Mouse (Mus musculus) heart, embryonic 10.5 days (tissue): ENCODE data around the gene Bub1b. TPM values are rescaled to one million over a fixed set of nuclear protein-coding genes. Genes with fewer than 3 reads are reported as not detected.
"Not testable (repeated sequence)": the region's sequence is repeated elsewhere in the genome, so short reads cannot be mapped to it uniquely, and the experiment has no call there.

Experiments used
- DNase-seq: peaks from one replicate; pipeline ENCODE4 v3.0.0-alpha.2; 2017; ENCODE audit warnings: low spot score
- H3K27ac ChIP-seq: fragments of 300-500 bp; sonication (generic); 2 replicates; pipeline ENCODE4 v1.5.1; 2016; ENCODE audit warnings: mild to moderate bottlenecking
- H3K27me3 ChIP-seq: fragments of 300-500 bp; sonication (generic); 2 replicates; pipeline ENCODE4 v1.6.1; 2016; ENCODE audit warnings: mild to moderate bottlenecking; ENCODE audit not compliant: poor library complexity, insufficient read depth, severe bottlenecking
- H3K36me3 ChIP-seq: fragments of 300-500 bp; sonication (generic); 2 replicates; pipeline ENCODE4 v1.6.1; 2016; ENCODE audit warnings: mild to moderate bottlenecking, moderate library complexity
- H3K4me1 ChIP-seq: fragments of 300-500 bp; sonication (generic); 2 replicates; pipeline ENCODE4 v1.6.1; 2016; ENCODE audit warnings: mild to moderate bottlenecking
- H3K4me3 ChIP-seq: fragments of 300-500 bp; sonication (generic); 2 replicates; pipeline ENCODE4 v1.5.1; 2016; ENCODE audit warnings: mild to moderate bottlenecking, moderate library complexity
- H3K9me3 ChIP-seq: fragments of 300-500 bp; sonication (generic); 2 replicates; pipeline ENCODE4 v1.6.1; 2016; ENCODE audit warnings: mild to moderate bottlenecking, moderate library complexity
- WGBS: fragments of 180-500 bp; shearing (Covaris S2); methylation state at CpG from one replicate; pipeline ENCODE4 v1.1.7; 2016; 5-methylcytosine and 5-hydroxymethylcytosine counted together
- polyA plus RNA-seq: library from polyadenylated mRNA; unstranded; fragments of >200 nt; fragmentation: Nextera tagmentation; extraction: Ambion mirVana; gene quantifications from 2 replicates; pipeline ENCODE4 v1.2.1, GENCODE M21; 2016

Gene Bub1b
- polyA plus RNA-seq, 1 experiment from 2014 or later, result 101 TPM

DNA sequence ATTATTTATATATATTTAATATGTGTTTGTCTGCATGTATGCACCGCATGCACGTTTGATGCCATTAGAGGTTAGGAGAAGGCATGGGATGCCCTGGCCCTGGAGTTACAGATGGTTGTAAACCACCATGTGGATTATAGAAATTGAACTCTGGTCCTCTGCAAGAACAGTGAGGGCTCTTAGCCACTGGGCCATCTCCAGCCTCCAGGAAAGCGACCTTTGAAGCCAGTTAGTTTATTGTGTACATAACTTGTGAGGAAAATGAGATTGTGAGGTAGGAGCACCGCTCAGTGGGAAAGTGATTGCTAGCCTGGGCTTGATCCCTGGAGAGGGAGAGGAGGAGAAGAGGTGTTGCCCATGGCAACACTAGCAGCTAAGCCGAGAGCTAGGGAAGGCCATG is 39.2 kb downstream of the Bub1b start:
- Histone ChIP-seq H3K4me1 (peaks cover 10% of the 10 kb centered on the region; the same call in 1 of the 2 replicates), H3K9me3 (no peaks in the 10 kb centered on the region), H3K4me3 (no peak overlapping the region), H3K36me3 (peaks cover 94% of the 10 kb centered on the region), H3K27me3 (no peaks in the 10 kb centered on the region), H3K27ac (no peak overlapping the region)
- no peak for DNase-seq
- WGBS, result 87% methylated on average over 5 of the region's 5 CpGs

- Histone ChIP-seq H3K27ac (no peak overlapping the region), H3K4me3 (no peak overlapping the region), H3K36me3 (peaks cover 95% of the 10 kb centered on the region), H3K4me1 (peaks cover 10% of the 10 kb centered on the region; the same call in 1 of the 2 replicates), H3K27me3 (no peaks in the 10 kb centered on the region), H3K9me3 (no peaks in the 10 kb centered on the region)
- DNase-seq, result no peak
- WGBS, result 40% methylated on average over 8 of the region's 8 CpGs
Observed at GRCm38 (mm10) chr2:118637888-118638526, 40.0 kb downstream of the Bub1b start.

DNA sequence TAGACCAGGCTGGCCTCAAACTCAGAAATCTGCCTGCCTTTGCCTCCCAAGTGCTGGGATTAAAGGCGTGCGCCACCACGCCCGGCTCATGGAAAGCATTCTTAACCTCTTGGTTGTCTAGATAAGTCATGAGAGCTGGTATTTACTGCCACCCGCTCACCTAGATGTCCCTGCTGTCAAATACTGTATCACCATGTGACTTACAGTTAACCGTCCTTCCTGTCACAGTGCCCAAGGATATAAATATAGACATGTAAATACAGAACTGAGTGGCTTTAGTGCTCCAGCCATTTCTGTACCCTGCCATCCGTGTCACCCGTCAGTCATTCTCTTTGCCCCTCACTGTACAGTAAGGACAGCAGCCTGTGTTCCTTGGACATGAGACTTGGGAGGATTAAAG is 40.7 kb downstream of the Bub1b start:
- H3K4me3 ChIP-seq, result no peak overlapping the region
- DNase-seq, result no peak
- H3K4me1 ChIP-seq, result peaks cover 7% of the 10 kb centered on the region; the same call in 1 of the 2 replicates
- whole genome bisulfite sequencing, result 84% methylated on average over 8 of the region's 8 CpGs
- no peaks in the 10 kb centered on the region for H3K27me3 ChIP-seq
- H3K9me3 ChIP-seq, result no peaks in the 10 kb centered on the region
- H3K27ac ChIP-seq, result no peak overlapping the region
- peaks cover 96% of the 10 kb centered on the region for H3K36me3 ChIP-seq

GRCm38 (mm10) chr2:118641147-118641546 is 43.1 kb downstream of the Bub1b start:
- H3K4me1 ChIP-seq, result peaks cover 7% of the 10 kb centered on the region; the same call in 1 of the 2 replicates
- peaks cover 94% of the 10 kb centered on the region for H3K36me3 ChIP-seq
- 54% methylated on average over 2 of the region's 2 CpGs for WGBS
- no peaks in the 10 kb centered on the region for H3K9me3 ChIP-seq
- DNase-seq, result no peak
- no peak overlapping the region for H3K27ac ChIP-seq
- H3K27me3 ChIP-seq, result no peaks in the 10 kb centered on the region
- H3K4me3 ChIP-seq, result no peak overlapping the region

- H3K36me3 ChIP-seq, result peaks cover 84% of the 10 kb centered on the region
Observed at GRCm38 (mm10) chr2:118642431-118642830, 44.4 kb downstream of the Bub1b start.

DNA sequence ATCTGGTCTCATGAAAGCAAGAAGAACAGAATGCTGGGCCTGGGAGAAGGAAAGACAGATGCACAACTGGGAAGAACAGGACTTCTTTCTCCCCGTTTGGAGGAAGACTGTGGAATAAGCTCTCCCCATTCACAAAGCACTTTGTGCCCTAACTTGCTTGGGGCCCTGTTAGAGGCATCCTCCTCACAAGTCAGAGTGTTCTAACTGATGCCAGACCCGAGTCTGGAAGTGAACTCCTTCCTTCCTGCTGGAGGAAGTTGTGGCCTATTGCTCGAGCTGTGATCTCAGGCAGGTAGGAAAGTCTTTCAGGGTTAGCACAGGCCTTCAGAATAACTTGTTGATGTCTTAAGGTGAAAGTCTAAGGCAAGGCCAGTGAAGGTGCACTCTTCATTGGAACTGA is 44.9 kb downstream of the Bub1b start:
- Histone ChIP-seq H3K4me3 (no peak overlapping the region), H3K27ac (no peak overlapping the region), H3K4me1 (peaks cover 7% of the 10 kb centered on the region; the same call in 1 of the 2 replicates), H3K9me3 (no peaks in the 10 kb centered on the region), H3K36me3 (peaks cover 81% of the 10 kb centered on the region), H3K27me3 (no peaks in the 10 kb centered on the region)
- 67% methylated on average over 3 of the region's 3 CpGs for WGBS
- DNase-seq, result no peak

More at GRCm38 (mm10) chr2:118642431-118642830, 44.4 kb downstream of the Bub1b start:
- Histone ChIP-seq H3K27me3 (no peaks in the 10 kb centered on the region), H3K4me1 (peaks cover 7% of the 10 kb centered on the region; the same call in 1 of the 2 replicates), H3K27ac (no peak overlapping the region), H3K9me3 (no peaks in the 10 kb centered on the region), H3K4me3 (no peak overlapping the region)
- 89% methylated on average over 3 of the region's 3 CpGs for WGBS
- DNase-seq, result no peak

DNA sequence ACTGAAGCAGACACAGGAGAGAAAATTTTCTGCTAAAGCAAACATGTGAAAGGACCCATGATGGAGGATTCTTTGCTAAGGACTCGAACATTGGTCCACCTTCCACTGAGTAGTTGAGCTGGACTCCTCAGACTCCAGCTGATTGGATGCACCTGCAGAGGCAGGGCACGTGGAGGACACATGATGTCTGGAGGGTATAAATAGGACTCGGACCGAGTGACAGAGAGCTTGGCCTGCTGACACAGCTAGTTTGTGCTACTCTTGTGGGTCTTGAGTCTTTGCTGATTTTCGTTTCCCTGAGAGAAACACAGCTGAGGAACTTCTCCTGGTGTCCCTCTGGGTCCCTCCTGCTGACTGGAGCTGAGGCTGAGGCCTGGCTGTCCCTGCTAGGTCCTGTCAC is 48.7 kb downstream of the Bub1b start:
- H3K4me3 ChIP-seq, result no peak overlapping the region
- WGBS, result 76% methylated on average over 5 of the region's 5 CpGs
- H3K9me3 ChIP-seq, result no peaks in the 10 kb centered on the region
- no peak overlapping the region for H3K27ac ChIP-seq
- no peaks in the 10 kb centered on the region for H3K4me1 ChIP-seq
- H3K36me3 ChIP-seq, result peaks cover 49% of the 10 kb centered on the region
- no peaks in the 10 kb centered on the region for H3K27me3 ChIP-seq
- DNase-seq, result no peak

DNA sequence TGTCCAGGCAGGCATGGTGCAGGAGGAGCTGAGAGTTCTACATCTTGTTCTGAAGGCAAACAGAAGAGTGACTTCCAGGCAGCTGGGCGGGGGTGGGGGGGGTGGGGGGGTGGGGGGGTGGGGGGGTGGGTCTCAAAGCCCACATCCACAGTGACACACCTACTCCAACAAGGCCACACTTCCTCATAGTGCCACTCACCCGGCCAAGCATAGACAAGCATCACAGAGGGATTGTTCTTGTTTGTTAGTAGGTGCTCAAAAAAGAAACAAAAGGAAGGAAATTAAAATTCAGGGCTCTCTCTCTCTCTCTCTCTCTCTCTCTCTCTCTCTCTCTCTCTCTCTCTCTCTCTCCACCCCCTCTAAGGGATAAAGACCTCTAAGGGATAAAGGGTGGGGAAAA is 52.7 kb downstream of the Bub1b start:
- not testable (repeated sequence) for DNase-seq, H3K9me3 ChIP-seq, H3K27ac ChIP-seq, H3K4me3 ChIP-seq, H3K4me1 ChIP-seq, H3K27me3 ChIP-seq
- WGBS, result 61% methylated on average over 2 of the region's 2 CpGs
- peaks cover 11% of the 10 kb centered on the region; the same call in 1 of the 2 replicates for H3K36me3 ChIP-seq

DNA sequence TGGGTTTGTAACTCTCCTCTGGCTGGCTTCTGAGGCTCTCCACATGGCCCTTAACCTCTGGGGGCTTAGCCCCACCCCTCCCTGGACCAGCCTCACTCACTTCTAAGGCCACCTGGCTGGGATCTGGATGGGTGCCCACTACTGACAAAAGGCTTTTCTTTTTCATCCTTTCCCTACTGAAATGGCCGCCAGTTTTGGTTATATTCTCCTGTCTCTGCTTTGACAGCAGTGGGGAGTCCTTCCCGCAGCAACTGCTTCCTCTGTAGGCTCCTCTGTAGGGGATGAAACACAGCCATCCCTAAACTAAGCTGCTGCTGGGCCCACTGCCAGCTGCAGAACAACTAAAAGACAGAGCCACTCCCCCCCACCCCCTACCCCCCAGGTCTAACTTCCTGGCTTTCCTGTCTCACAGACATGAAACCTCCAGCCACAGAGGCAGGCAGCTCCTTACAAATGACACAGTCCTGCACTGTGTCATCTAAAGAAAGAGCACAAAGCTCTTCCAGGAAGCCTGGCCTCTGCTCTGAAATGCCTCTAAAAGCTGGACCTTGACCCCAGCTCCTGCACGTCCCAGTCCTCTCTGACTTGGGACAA is 58.8 kb downstream of the Bub1b start:
- WGBS, result 33% methylated on average over 3 of the region's 3 CpGs
- Histone ChIP-seq H3K9me3 (no peaks in the 10 kb centered on the region), H3K4me1 (peaks cover 42% of the 10 kb centered on the region), H3K4me3 (no peak overlapping the region), H3K27me3 (peaks cover 5% of the 10 kb centered on the region), H3K27ac (peak overlapping the region; percentile 25), H3K36me3 (no peaks in the 10 kb centered on the region)
- no peak for DNase-seq

GRCm38 (mm10) chr2:118658457-118658856 is 60.4 kb downstream of the Bub1b start:
- Histone ChIP-seq H3K4me1 (peaks cover 53% of the 10 kb centered on the region), H3K4me3 (no peak overlapping the region), H3K9me3 (no peaks in the 10 kb centered on the region), H3K27ac (peak overlapping the region; percentile 87; the same call in 1 of the 2 replicates), H3K27me3 (peaks cover 19% of the 10 kb centered on the region), H3K36me3 (no peaks in the 10 kb centered on the region)
- 36% methylated on average over 4 of the region's 4 CpGs for WGBS
- peak; percentile 92 for DNase-seq

DNA sequence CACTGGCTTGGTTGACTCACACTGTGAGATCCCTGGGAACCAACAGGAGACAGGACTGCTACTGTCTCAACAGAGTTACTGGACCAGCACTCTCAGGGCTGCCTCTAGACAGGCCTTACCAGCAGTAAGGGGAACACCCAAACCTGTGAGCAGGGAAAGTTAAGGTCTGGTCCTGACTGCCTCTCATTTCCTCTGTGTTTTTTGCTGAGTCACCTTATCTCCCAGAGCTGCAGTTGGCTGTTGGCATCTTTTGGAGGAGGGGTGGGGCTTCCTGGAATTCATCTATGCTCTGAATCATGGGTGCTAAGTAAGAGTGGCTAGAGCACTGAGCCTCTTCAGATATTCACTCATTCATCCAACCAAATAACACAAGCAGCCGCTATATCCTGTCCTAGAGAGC is 61.1 kb downstream of the Bub1b start:
- Histone ChIP-seq H3K4me3 (no peak overlapping the region), H3K4me1 (peaks cover 58% of the 10 kb centered on the region)

DNA sequence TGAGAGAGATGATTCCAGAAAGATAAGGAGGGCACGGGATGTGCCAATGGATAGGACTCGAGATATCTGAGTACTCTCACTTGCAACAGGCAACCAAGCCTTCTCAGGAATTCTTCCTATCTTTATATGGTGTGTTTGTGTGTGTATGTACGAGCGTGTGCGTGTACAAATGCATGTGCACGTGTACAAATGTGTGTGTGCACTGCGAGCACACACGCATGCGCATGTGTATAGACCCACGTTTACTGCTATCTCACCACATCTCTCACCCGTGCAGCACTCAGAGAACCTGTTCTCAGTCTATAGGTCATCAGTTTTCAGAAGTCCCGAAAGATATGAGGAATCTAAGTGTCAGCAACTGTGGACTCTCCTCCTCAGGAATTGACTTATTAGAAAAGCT is 61.5 kb downstream of the Bub1b start:
- Histone ChIP-seq H3K4me1 (peaks cover 58% of the 10 kb centered on the region), H3K4me3 (peak overlapping the region; percentile 59; the same call in 1 of the 2 replicates)
- WGBS, result 72% methylated on average over 12 of the region's 12 CpGs

More for the DNA sequence above, 61.1 kb downstream of the Bub1b start:
- no peaks in the 10 kb centered on the region for H3K36me3 ChIP-seq
- H3K9me3 ChIP-seq, result no peaks in the 10 kb centered on the region
- peaks cover 25% of the 10 kb centered on the region for H3K27me3 ChIP-seq
- DNase-seq, result peak; percentile 91
- H3K27ac ChIP-seq, result peak overlapping the region; percentile 87
- WGBS, result 47% methylated on average over 1 of the region's 1 CpGs

DNA sequence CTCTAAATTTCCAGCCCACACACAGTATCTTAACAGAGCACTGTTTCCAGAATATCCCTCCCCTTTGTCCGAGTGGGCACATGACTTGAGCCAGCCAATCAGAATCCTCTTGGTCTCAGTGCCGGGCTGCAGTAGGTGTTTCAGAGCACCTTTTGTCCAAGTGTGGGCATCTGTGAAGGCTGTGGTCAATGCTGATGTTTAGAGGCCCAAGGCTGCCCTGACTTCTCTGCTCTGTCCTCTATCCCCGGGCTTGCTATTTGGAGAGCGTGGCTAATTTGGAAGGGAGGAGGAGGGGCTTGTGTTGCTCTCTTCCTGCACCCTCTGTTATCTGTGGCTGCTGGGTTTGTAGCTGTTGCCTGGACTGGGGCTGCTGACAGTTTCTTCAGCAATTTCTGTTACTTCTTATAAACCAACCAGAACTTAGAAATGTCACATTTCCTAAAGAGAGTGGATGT is 62.0 kb downstream of the Bub1b start:
- H3K27ac ChIP-seq, result peak overlapping the region; percentile 87
- peaks cover 33% of the 10 kb centered on the region for H3K27me3 ChIP-seq
- H3K4me3 ChIP-seq, result peak overlapping the region; percentile 59
- DNase-seq, result peak; percentile 92
- H3K4me1 ChIP-seq, result peaks cover 60% of the 10 kb centered on the region
- H3K9me3 ChIP-seq, result no peaks in the 10 kb centered on the region
- under 1% methylated on average over 4 of the region's 4 CpGs for WGBS
- H3K36me3 ChIP-seq, result no peaks in the 10 kb centered on the region

More for the DNA sequence above, 61.5 kb downstream of the Bub1b start:
- H3K27me3 ChIP-seq, result peaks cover 29% of the 10 kb centered on the region
- peak overlapping the region; percentile 87 for H3K27ac ChIP-seq
- no peaks in the 10 kb centered on the region for H3K9me3 ChIP-seq
- DNase-seq, result no peak
- no peaks in the 10 kb centered on the region for H3K36me3 ChIP-seq
